Mouse (Mus musculus): Measurements from ENCODE around the gene Zfp212.

GRCm38 (mm10) chr6:47943021-47943691, 22.9 kb downstream of the Zfp212 start:
- peak; percentile 38; the same call in 1 of the 2 replicates for TF ChIP-seq CTCF (IDR thresholded peaks at IDR 0.05; ENCODE audit: borderline replicate concordance, extremely low read depth, insufficient read depth, insufficient read length)
- TF ChIP-seq POLR2A (IDR thresholded peaks at IDR 0.05; ENCODE audit: borderline replicate concordance, extremely low read depth, insufficient read depth, insufficient read length, poor library complexity, severe bottlenecking), result no peak

Measured in brain, embryonic 14.5 days (tissue).